Mouse (Mus musculus) neural tube, embryonic 14.5 days (tissue): ENCODE results near the gene Evx2. TPM values are rescaled to one million over a fixed set of nuclear protein-coding genes. Genes with fewer than 3 reads are reported as not detected.

Source experiments
- ATAC-seq: fragments of 200-750 bp; cut with Nextera tagmentation; 2 replicates; pipeline ENCODE4 v1.8.0; 2017; ENCODE audit warnings: low read depth, mild to moderate bottlenecking, moderate TSS enrichment, moderate library complexity
- H3K27ac ChIP-seq: fragments of 300-500 bp; sonication (generic); 2 replicates; pipeline ENCODE4 v1.5.1; 2014; ENCODE audit warnings: low read depth, mild to moderate bottlenecking, control low read depth, low read length, moderate library complexity, mixed read lengths
- H3K27me3 ChIP-seq: fragments of 300-500 bp; sonication (generic); 2 replicates; pipeline ENCODE4 v1.6.1; 2014; ENCODE audit warnings: low read length; ENCODE audit not compliant: control insufficient read depth, insufficient read depth
- H3K36me3 ChIP-seq: fragments of 300-500 bp; sonication (generic); 2 replicates; pipeline ENCODE4 v1.6.1; 2014; ENCODE audit warnings: low read length, mixed read lengths; ENCODE audit not compliant: control insufficient read depth, insufficient read depth
- H3K4me1 ChIP-seq: fragments of 300-500 bp; sonication (generic); 2 replicates; pipeline ENCODE4 v1.6.1; 2014; ENCODE audit warnings: low read length; ENCODE audit not compliant: control insufficient read depth, insufficient read depth
- H3K4me2 ChIP-seq: fragments of 300-500 bp; sonication (generic); 2 replicates; pipeline ENCODE4 v1.6.1; 2014; ENCODE audit warnings: mild to moderate bottlenecking, low read depth, low read length, control low read depth
- H3K4me3 ChIP-seq: fragments of 300-500 bp; sonication (generic); 2 replicates; pipeline ENCODE4 v1.5.1; 2014; ENCODE audit warnings: low read depth, low read length, control low read depth, mixed read lengths
- H3K9ac ChIP-seq: fragments of 300-500 bp; sonication (generic); replicated peaks from 2 replicates; pipeline ENCODE4 v1.6.1; 2014; ENCODE audit warnings: low read depth, mild to moderate bottlenecking, control low read depth, low read length, mixed read lengths
- H3K9me3 ChIP-seq: fragments of 300-500 bp; sonication (generic); 2 replicates; pipeline ENCODE4 v1.6.1; 2016; ENCODE audit warnings: low read length; ENCODE audit not compliant: control insufficient read depth
- WGBS: fragments of 180-500 bp; shearing (Covaris S2); extraction: QIAGEN DNeasy Blood & Tissue Kit; methylation state at CpG from one replicate; pipeline ENCODE4 v1.1.7; 2014; 5-methylcytosine and 5-hydroxymethylcytosine counted together
- polyA plus RNA-seq: library from polyadenylated mRNA; unstranded; fragments of >200 nt; fragmentation: Nextera tagmentation; extraction: Ambion mirVana; gene quantifications from 2 replicates; pipeline ENCODE4 v1.2.1, GENCODE M21; 2014

The Evx2 gene
- polyA plus RNA-seq, 1 experiment from 2014 or later: 0.55 TPM

- H3K36me3 ChIP-seq: no peaks in the 10 kb centered on the region
- H3K9ac ChIP-seq: no peak overlapping the region
- H3K27me3 ChIP-seq: peaks cover 71% of the 10 kb centered on the region
- ATAC-seq: peak; percentile 36; the same call in 1 of the 2 replicates
- 1% methylated on average over 37 of the region's 40 CpGs for WGBS
- no peak overlapping the region for H3K27ac ChIP-seq
- H3K4me1 ChIP-seq: 0 out of 2 replicates have a peak, but pooled peaks cover 10% of the 10 kb centered on the region
- H3K9me3 ChIP-seq: no peaks in the 10 kb centered on the region
- peak overlapping the region; percentile 20; the same call in 1 of the 2 replicates for H3K4me3 ChIP-seq
- peak overlapping the region; percentile 41 for H3K4me2 ChIP-seq
Measured at GRCm38 (mm10) chr2:74672481-74673362, 13.4 kb upstream of the Evx2 start.

- 11% methylated on average over 5 of the region's 5 CpGs for WGBS
- H3K9ac ChIP-seq: no peak overlapping the region
- no peak overlapping the region for H3K4me2 ChIP-seq
- 0 out of 2 replicates have a peak, but pooled peaks cover 10% of the 10 kb centered on the region for H3K4me1 ChIP-seq
- H3K36me3 ChIP-seq: no peaks in the 10 kb centered on the region
- no peak overlapping the region for H3K27ac ChIP-seq
- no peak overlapping the region for H3K4me3 ChIP-seq
- peaks cover 63% of the 10 kb centered on the region for H3K27me3 ChIP-seq
- no peaks in the 10 kb centered on the region for H3K9me3 ChIP-seq
- no peak for ATAC-seq
Measured at GRCm38 (mm10) chr2:74671847-74672246, 12.5 kb upstream of the Evx2 start.

- Histone ChIP-seq H3K4me1 (0 out of 2 replicates have a peak, but pooled peaks cover 10% of the 10 kb centered on the region), H3K27me3 (peaks cover 62% of the 10 kb centered on the region), H3K36me3 (no peaks in the 10 kb centered on the region), H3K27ac (no peak overlapping the region), H3K4me3 (no peak overlapping the region), H3K9me3 (no peaks in the 10 kb centered on the region), H3K4me2 (no peak overlapping the region), H3K9ac (no peak overlapping the region)
- WGBS: 3% methylated on average over 3 of the region's 3 CpGs
- ATAC-seq: no peak
Measured at GRCm38 (mm10) chr2:74670632-74671188, 11.4 kb upstream of the Evx2 start.

- H3K27ac ChIP-seq: no peak overlapping the region
- no peak overlapping the region for H3K4me2 ChIP-seq
- H3K4me3 ChIP-seq: no peak overlapping the region
- H3K27me3 ChIP-seq: peaks cover 70% of the 10 kb centered on the region
- H3K36me3 ChIP-seq: no peaks in the 10 kb centered on the region
- H3K9me3 ChIP-seq: no peaks in the 10 kb centered on the region
- no peak overlapping the region for H3K9ac ChIP-seq
- under 1% methylated on average over 14 of the region's 14 CpGs for WGBS
- 0 out of 2 replicates have a peak, but pooled peaks cover 4% of the 10 kb centered on the region for H3K4me1 ChIP-seq
- ATAC-seq: no peak
Measured at GRCm38 (mm10) chr2:74669650-74670235, 10.4 kb upstream of the Evx2 start.

GRCm38 (mm10) chr2:74669230-74669578, 9.8 kb upstream of the Evx2 start:
- no peaks in the 10 kb centered on the region for H3K36me3 ChIP-seq
- ATAC-seq: no peak
- no peak overlapping the region for H3K4me3 ChIP-seq
- H3K4me1 ChIP-seq: 0 out of 2 replicates have a peak, but pooled peaks cover 4% of the 10 kb centered on the region
- H3K9me3 ChIP-seq: no peaks in the 10 kb centered on the region
- no peak overlapping the region for H3K4me2 ChIP-seq
- H3K9ac ChIP-seq: no peak overlapping the region
- WGBS: 0% methylated on average over 3 of the region's 3 CpGs
- H3K27ac ChIP-seq: no peak overlapping the region
- H3K27me3 ChIP-seq: peaks cover 70% of the 10 kb centered on the region

- H3K9me3 ChIP-seq: no peaks in the 10 kb centered on the region
- WGBS: 1% methylated on average over 73 of the region's 74 CpGs
- ATAC-seq: peak; percentile 44; the same call in 1 of the 2 replicates
- H3K4me3 ChIP-seq: peak overlapping the region; percentile 22
- H3K4me2 ChIP-seq: peak overlapping the region; percentile 43
- 0 out of 2 replicates have a peak, but pooled peaks cover 4% of the 10 kb centered on the region for H3K4me1 ChIP-seq
- no peaks in the 10 kb centered on the region for H3K36me3 ChIP-seq
- no peak overlapping the region for H3K27ac ChIP-seq
- peaks cover 70% of the 10 kb centered on the region for H3K27me3 ChIP-seq
- no peak overlapping the region for H3K9ac ChIP-seq
Measured at GRCm38 (mm10) chr2:74668370-74669229, 9.2 kb upstream of the Evx2 start.

GRCm38 (mm10) chr2:74667842-74668357, 8.5 kb upstream of the Evx2 start, which contains the start of gene Hoxd13:
Gene Hoxd13 (plus strand): TSS chr2:74668310.
- Histone ChIP-seq H3K4me3 (peak within 1 kb of the TSS; percentile 22), H3K27me3 (peaks cover 69% of the 10 kb centered on the region), H3K4me2 (peak within 1 kb of the TSS; percentile 43), H3K27ac (no peak within 1 kb of the TSS), H3K4me1 (0 out of 2 replicates have a peak, but pooled peaks cover 4% of the 10 kb centered on the region), H3K9me3 (no peaks in the 10 kb centered on the region), H3K9ac (no peak within 1 kb of the TSS), H3K36me3 (no peaks in the 10 kb centered on the region)
- peak; percentile 41; the same call in 1 of the 2 replicates for ATAC-seq
- WGBS: 1% methylated on average over 21 of the region's 51 CpGs

GRCm38 (mm10) chr2:74667191-74667841, 8.0 kb upstream of the Evx2 start:
- Histone ChIP-seq H3K9me3 (no peaks in the 10 kb centered on the region), H3K4me1 (0 out of 2 replicates have a peak, but pooled peaks cover 4% of the 10 kb centered on the region), H3K9ac (no peak overlapping the region), H3K4me2 (no peak overlapping the region), H3K36me3 (no peaks in the 10 kb centered on the region), H3K4me3 (no peak overlapping the region), H3K27me3 (peaks cover 69% of the 10 kb centered on the region), H3K27ac (no peak overlapping the region)
- no peak for ATAC-seq
- WGBS: 1% methylated on average over 36 of the region's 36 CpGs
